Mouse (Mus musculus) thymus, postnatal 4 days (tissue): ENCODE results near the gene Creg1.

Experiments
- DNase-seq: peaks from one replicate; pipeline ENCODE4 v3.0.0; 2021

Creg1 gene

DNA sequence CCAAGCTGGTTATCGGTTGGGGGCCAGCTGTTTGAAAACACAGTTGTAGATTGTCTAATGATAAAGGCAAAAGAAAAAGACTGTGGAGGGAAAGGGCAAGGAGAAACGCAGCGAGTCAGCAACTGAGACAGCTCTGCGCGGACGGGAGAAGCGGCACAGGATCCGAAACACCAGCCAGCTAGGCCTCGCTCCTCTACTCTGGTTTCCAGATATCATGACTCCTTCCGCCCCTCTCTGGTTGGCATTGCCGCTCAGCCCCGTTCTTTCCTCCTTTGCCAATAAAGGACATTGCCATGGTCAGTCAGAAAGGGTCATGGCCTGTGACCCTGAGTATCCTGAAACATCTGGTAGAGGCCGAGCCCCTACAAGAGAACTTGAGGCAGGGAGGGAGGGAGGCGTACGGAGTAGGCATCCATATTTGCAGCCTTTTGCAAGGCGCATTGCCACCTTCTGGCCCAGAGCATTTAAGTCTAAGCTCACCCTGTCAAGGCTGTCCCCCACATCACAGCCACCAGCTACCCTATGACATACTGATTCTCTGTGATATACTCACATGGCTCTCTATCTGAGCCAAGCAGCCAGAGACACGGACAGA, 25.6 kb downstream of the Creg1 start:
- DNase-seq = peak; percentile 68

DNA sequence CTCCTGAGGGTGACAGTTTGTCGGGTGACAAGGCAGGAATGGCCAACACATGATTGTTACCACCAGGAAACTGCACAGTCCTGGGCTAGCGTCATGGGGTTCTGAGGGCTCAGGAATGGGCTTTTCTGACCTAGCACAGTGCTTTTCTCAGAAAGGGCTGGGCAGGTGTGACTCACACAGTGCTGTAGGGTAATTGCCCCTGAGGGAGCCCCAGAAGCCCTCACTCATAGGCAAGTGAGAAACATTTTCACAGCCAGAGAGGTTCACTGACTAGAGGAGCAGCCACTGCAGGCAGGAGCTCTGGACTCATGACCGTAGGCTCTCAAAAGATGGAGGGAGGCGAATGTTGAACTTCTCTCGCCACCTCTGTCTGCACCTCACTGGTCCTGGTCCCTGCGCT, 26.4 kb downstream of the Creg1 start:
- peak; percentile 55 for DNase-seq

- no peak for DNase-seq
Observed at GRCm38 (mm10) chr1:165790461-165791210, 27.1 kb downstream of the Creg1 start.

DNA sequence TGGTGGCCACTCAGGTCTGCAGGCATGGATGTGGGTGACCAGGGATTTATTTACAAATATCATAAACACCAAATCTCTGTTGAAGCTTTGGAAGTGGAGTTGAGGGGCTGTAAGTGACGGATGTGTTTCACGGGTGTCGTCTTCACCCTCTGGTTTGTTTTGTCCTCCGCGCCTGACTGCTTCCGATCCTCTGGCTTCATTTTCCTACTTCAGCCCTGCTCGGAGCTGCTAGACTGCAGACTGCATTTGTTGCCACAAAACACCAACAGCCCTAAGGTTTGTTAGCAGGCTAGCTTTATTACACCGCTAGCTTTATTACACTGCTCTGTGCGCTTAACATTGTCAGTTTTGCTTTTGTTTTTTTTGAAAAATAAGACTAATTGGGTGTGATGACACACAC, 27.9 kb downstream of the Creg1 start:
- no peak for DNase-seq

- peak; percentile 72 for DNase-seq
Observed at GRCm38 (mm10) chr1:165801709-165802310, 38.3 kb downstream of the Creg1 start.

DNA sequence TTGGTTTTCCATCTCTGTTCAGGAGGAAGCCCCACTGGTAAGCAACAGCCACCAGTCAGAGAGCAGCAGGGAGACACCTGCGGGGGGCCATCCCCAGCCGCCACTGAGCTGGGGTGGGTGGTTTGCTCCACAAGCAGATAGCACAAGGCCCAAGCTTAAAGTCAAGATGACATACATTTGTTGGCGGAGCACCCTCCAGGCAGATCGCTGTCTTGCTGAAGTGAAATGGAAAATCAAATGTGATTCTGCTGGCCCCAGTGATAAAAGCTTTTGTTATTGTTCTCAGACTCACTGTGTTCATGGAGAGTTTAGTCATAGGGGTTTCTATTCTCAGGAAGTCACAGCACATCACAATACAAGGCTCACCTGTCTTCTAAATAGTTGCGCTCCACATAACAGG, 39.6 kb downstream of the Creg1 start:
- DNase-seq = peak; percentile 79

- DNase-seq = peak; percentile 28
Observed at GRCm38 (mm10) chr1:165804133-165804532, 40.6 kb downstream of the Creg1 start.

- DNase-seq = no peak
Observed at GRCm38 (mm10) chr1:165810633-165811032, 47.1 kb downstream of the Creg1 start.

DNA sequence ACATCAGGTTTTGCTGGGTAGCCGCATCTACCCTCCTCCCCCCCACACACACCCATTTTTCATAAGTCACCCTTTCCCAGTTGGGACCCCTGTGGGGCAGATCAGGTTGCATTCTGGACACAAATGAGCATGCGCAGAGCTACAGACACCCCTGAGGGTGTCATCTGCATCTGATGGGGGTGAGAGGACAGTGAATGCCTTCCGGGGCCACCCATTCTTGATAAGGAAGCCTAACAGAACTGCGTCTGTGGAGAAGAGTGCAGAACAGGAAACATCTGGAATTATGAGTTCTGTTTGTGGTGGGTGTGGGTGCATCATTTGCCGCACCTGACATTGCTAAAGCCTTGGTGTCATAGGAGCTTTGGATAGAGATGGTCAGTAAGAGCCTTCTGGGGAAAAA, 47.6 kb downstream of the Creg1 start:
- peak; percentile 48 for DNase-seq

- DNase-seq = peak; percentile 68
Observed at GRCm38 (mm10) chr1:165812775-165813174, 49.2 kb downstream of the Creg1 start.

DNA sequence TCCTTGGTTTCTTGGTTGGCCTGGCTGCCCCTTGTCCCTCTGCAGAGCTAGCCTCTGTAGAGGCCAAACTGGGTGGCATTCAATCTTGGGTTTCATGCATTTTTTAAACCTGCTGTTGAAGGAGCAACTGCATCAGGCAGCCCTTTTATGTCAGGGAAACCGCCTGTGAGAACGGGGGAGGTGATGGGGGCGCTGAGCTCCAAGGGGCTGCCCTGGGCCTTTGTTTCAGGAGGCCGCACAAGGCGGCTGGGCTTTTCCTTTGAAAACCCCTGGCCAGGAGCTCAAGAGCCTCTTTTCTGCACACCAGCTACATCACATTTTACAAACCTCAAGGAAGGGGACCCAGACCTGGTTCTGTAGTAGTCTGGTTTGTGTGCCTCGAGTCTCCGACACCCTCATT, 50.6 kb downstream of the Creg1 start:
- peak; percentile 63 for DNase-seq

DNA sequence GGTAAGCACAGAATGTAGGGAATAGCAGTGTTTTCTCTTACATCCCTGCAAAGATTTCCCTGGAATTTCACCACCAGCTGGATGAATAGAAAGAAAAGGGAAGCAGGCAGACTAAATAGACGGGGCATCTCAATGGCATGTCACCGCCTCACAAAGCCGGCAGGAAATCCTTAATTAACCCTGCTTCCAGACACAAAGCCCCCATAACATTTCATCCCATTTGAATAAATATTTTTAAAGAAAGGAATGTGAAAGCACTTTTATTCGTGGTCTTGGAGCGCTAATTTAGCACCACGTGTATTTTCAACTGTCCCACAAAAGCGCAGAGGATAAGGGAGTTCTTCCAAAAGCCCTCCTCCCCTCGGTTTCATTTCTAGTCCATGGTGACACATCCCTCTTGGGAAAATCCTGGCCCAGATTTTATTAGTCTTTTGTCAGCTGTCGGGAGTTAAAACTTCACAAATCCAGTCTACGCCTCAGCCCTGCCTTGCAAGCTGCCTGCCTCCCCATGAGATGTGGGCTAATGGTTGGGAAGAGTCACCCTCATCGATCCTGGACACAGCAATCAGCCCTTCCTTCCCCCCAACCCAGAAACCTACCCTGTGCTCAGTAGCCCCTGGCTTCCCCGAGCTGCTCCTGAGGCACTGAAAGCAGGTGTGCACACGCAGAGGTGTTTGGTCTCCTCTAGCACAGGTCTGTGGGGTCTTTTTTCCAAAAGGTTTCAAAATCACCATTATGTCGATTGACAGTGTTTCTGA, 51.2 kb downstream of the Creg1 start:
- DNase-seq = peak; percentile 16

DNA sequence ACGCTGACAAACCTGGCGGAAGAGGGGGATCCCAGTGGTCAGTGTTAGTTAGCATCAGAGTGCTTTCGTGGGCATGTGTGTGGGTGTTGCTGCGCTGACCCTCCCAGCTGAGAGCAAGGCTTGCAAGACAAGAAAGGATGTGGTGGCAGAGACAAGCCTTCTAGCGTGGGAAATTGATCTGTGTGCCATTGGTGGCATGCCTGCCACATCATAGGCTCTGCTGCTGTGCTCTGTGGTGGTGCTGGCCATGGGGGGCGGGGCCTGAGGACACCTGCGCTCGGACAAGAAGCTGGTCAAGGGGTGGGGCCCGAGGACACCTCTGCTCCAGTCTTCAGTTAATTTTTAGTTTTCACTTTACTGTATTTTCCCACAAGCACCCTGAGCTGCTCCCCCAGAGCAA, 52.8 kb downstream of the Creg1 start:
- DNase-seq = peak; percentile 62

- peak; percentile 18 for DNase-seq
Observed at GRCm38 (mm10) chr1:165817264-165817663, 53.7 kb downstream of the Creg1 start.

DNA sequence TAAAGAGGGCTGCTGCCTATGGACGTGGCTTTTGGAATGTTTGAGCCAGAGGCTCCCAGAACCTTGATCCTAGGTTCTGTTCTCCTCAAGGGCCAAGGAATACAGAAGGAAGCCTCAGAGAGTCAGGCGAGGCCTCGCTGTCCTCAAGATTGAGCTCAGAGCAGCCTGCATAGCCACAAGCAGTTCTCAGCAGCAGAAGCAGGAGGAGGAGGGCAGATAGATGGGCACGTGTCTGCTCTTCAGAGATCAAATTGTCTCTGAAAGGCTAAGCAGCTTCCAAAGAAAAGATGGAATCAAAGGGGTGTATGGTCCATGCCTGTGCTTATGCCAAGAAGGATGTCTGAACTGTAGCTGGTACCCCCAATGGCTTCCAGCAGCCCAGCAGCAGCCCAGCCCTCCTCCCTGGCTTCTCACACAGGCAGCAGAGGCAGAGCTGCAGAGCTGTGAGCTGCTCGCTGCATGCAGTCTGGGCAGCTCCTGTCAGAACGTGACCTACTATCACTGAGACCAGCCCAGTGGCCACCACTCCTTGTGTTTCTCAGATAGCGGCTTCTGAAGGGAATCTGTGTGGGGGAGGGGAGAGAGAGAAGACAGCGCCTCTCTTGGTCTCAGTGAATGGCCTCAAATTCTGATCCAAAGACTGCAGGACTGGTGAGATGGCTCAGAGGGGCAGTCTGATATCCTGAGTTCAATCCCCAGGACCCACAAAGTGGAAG, 54.8 kb downstream of the Creg1 start:
- peak; percentile 24 for DNase-seq

- DNase-seq = no peak
Observed at GRCm38 (mm10) chr1:165819147-165819546, 55.6 kb downstream of the Creg1 start.

DNA sequence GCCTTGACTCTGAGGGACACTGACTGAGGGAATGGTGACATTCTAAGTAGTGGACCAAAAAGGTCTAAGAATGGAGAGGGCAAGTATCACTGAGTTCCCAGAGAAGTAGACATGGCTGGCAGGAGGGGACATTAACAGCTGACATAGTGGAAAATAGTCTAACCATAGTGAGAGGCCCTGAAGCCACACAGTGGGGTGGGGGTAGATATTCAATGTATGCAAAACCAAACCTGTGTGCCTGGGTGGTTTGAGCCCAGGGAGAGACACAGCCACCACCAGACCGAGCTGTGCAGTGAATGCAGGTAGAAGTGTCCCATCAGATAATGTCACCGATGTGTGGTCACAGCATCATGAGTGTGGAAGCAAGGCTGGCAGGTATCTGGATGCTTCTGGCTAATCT, 58.5 kb downstream of the Creg1 start:
- no peak for DNase-seq
